Mouse (Mus musculus) gastrocnemius, postnatal 10 days (tissue): ENCODE data around the gene Matn1. TPM values are rescaled to one million over a fixed set of nuclear protein-coding genes. Genes with fewer than 3 reads are reported as not detected.

Experiments
- DNase-seq: peaks from one replicate; pipeline ENCODE4 v3.0.0; 2021; ENCODE audit warnings: mixed read lengths
- total RNA-seq, 2 experiments: library from RNA; stranded (reverse); gene quantifications; 2 replicates each; pipeline ENCODE4 v1.2.3; 2021

Gene Matn1
- total RNA-seq, 2 experiments from 2014 or later = 0.16 TPM; not detected in 1

DNA sequence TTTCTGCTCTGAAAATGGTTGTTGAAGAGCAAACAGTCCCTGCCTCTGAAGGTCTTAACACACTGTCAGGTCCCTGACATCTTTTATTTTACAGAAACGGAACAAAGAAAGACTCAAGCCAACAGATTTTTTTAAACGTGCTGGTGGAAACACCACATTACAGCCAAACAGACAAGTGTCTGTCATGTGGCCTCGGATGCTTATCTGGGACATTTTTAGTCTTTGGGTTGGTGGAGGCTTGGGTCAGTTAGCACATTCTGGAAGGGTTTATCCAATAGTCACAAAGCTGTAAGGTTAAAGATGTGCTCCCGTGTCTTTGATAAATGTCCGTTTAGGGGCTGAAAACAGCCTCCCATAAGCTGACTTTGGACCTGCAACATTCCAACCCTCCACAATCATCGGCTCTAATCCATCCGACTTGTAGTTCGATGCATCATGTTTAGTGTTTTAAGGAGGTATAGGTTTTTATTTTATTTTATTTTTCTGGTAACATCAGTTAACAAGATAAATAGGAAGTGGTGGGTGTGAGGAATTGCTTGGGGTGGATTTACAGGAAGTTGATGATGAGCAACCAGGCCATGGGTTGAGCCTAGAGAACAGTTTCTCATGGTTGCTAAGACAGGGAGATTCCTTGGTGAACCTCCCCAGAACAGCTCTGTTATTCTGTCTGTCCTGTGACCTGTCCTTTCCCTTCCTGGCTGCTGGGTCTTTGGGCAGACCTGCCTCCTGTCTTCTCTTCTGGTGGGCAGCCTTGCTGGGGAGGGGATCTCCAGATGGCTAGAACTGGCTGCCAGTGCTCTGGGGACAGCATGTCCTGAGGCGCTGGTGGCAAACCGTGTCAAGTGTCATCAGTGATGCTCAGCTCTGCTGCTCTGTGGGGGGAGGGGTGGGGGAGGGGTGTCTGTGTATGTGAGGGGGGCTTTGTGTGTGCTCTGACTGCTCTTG, 25.1 kb upstream of the Matn1 start:
- no peak for DNase-seq

DNA sequence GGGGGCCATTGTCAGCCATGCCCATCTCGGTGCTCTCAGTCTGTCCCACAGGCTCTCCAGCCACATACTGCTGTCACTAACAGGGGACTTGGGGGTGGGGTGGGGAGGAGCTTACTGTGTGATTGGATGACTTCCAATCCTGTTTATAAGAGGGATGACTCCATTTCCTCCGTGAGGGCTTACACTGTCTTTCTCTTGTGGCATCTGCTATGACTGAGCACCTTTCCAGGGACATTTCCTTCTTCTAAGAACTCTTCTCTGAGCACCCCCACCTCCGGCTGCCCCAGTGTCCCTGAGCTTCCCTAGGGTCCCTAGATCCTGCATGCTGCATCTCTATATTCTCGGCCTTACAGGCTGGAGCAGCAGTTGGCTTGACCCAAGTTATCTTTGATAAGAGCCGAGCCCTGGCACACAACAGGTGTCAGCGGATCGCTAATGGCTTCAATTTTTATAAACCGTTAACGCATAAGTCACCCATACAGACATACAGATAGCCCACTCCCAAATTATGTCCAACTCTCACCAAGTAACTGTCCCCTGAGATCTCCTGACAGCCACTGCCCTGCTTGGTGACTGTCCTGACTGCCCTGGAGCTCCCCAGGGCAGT, 24.3 kb upstream of the Matn1 start:
- no peak for DNase-seq

- no peak for DNase-seq
These were observed 23.1 kb upstream of the Matn1 start for GRCm38 (mm10) chr4:130920951-130921693.

DNA sequence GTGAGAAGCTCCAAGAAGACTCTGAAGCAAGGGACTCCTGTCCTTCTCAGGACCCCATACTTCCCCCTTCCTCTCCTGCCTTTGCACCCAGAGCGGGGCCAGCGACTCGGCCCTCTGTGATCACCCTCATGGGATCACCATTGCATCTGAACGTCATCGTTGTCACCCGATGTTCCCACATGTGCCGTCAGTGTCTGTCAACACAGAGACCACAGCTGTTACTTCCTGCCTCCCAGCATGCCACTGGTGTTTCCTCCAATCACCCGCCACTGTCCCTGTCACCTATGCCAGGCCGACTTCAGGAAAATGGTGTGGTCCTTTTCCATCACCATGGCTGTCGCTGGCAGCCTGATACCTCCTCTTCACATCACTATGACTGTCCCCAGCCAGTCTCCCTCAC, 22.2 kb upstream of the Matn1 start:
- DNase-seq = no peak

DNA sequence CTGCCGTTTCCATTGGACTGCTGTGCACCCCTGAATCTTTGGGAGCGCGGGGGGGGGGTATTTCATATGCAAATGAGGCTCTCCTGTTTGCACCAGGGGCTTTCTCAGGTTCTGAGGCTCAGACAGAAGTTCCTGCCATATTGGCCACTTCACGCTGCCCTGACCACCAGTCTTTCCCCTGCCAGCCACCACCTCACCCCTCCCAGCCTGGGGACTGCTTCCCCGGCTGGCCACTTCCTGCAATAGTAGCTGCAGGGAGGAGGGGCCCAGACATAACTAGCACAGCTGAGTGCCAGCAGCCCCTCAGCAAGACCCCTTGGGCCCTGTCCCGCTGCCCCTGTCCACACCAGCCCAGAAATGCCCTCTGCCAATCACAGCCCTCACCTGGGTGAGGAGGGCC, 17.9 kb upstream of the Matn1 start:
- DNase-seq = no peak

DNA sequence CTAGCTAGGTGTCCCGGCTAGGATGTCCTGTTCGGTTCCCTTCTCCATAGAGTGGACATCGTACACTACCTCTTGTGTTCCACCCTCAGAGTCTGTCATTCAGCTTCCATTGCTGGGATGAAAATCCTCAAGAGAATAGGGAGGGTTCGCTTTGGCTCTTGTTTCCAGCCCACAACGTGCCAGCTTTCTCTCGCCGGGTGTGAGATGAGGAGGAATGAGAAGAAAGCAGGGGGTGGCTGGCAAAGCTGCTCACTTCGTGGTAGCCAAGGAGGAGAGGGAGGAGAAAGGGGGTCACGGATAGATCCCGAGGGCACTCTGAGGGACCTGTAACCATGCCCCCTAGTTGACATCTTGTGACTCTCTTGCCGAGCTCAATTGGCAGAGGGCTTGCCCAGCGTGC, 16.4 kb upstream of the Matn1 start:
- DNase-seq = no peak

DNA sequence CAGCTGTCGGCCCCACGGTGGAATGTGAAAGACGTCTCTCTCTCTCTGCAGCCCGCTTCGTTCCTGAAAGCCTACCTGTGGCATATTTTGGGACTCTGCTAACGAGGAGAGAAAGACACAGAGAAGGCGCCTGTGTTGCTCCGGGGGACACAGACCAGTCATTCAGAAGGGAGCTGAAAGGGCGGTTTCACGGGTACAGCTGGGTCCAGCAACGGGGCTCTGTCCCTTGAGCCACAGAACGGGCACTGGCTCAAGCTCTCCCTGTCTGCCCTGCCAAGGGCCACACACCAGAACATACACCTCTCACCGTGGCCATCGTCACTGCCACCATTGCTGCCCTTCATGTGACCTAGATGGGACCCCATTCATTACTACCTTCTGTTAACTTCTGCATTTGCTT, 1.5 kb upstream of the Matn1 start:
- no peak for DNase-seq

DNA sequence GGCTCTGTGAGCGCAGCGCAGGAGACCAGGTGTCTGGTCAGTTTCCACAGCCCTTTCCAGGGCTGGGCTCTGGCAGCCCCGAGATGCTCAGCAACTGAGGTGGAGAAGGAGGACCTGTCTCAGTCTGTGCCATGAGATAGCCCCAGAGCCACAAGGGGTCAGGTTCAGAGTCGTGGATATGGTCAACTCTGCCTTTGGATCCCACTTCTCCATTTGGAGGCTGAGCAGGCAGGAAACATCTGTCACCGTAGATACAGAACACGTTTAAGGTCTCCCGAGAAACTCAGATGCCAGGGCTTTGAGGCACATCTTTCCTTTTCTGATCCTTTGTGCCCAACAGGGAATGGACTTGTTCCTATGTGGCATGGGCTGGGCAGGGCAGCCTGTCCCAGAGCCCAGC, 594 bp downstream of the Matn1 start:
- DNase-seq = no peak

GRCm38 (mm10) chr4:130947094-130947647, 3.0 kb downstream of the Matn1 start:
- no peak for DNase-seq

- DNase-seq = no peak
These were observed 5.7 kb downstream of the Matn1 start for GRCm38 (mm10) chr4:130949821-130950384.

- DNase-seq = no peak
These were observed 8.3 kb downstream of the Matn1 start for GRCm38 (mm10) chr4:130952531-130952930.

DNA sequence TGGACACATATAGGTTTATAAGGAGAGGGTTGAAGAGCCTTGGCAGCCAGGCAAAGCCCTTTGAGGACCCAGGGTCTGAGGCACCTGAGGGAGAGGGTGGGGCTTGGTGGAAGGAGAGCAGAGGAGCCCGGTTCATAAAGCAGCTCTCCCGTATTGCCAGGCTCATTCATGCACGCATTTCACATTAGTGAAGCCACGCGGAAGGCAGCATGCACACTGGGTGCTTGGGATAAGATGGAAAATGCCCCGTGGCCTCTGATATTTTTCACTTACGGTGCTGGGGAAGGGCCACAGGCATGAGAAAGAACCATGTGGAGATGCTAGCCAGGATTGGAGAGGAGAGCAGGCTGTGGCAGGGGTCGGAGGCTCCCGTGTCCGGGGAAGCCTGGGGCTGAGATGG, 13.0 kb downstream of the Matn1 start:
- DNase-seq = no peak

- no peak for DNase-seq
These were observed 14.6 kb downstream of the Matn1 start for GRCm38 (mm10) chr4:130958812-130959211.

DNA sequence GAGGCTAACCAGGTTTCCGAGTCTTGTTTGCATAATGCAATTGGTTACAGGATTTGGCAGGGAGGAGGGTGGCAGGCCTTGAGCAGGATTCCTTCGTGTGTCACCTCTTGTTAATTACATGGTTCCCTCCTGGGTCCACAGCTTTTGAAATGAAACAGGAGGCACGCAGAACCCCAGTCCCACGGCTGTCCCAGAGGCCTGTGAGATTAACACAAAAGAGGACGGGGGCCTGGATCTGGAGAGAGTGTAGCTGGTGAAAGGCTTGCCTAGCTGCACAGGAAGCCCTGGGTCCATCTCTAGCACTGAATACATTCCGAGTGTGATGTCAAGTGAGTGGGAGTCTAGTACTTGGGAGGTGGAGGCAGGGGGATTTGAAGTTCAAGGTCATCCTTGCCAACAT, 15.5 kb downstream of the Matn1 start:
- DNase-seq = no peak

DNA sequence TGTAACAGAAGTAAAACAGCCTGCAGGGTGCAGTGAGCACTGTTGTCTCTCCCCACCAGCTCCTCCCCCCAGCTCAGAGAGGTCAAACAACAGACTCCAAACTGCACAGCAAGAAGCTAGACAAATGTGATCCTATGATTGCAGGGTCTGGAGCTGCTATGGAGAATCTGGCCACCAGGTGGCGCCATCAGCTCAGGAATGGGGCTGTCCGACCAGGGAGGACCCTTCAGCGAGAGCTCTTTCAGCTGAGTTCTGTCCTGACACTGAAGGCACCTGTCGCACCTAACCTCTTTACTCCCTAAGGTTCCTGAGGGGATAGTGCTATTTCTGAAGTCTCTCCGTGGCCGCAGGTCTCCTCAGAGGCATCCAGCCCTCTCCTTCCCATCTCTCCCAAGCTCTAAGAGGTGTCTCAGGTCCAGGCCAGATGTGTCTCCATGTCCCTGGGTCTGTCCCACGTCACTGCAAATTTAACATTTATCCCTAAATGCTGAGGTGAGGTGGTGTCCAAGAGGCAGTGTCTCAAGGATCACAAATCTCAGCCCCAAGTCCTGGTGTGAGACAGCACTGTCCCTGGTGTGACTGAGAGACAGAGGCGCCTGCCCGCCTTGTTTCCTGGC, 16.0 kb downstream of the Matn1 start:
- DNase-seq = peak; percentile 91

GRCm38 (mm10) chr4:130971278-130971677, 27.1 kb downstream of the Matn1 start:
- no peak for DNase-seq

DNA sequence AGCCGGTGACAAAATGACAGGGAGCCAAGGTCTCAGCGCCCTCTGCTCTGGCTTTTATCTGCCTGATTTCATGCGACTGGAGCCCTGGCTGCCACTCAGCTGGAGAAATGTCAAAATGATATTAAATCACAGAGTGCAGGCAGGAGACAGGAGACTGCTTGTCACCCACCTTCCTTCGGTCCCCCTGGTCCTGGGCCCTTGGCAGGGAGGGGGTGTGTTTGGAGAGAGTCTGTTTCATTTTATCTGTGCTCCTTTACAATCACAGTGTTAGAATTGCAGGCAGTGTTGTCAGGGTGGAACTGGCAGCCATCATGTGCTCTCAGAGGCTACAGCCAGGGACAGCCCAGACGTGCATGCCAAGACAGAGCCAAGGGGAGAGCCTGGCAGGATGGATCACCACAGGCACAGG, 28.2 kb downstream of the Matn1 start:
- no peak for DNase-seq

- no peak for DNase-seq
These were observed 29.4 kb downstream of the Matn1 start for GRCm38 (mm10) chr4:130973332-130974263.

DNA sequence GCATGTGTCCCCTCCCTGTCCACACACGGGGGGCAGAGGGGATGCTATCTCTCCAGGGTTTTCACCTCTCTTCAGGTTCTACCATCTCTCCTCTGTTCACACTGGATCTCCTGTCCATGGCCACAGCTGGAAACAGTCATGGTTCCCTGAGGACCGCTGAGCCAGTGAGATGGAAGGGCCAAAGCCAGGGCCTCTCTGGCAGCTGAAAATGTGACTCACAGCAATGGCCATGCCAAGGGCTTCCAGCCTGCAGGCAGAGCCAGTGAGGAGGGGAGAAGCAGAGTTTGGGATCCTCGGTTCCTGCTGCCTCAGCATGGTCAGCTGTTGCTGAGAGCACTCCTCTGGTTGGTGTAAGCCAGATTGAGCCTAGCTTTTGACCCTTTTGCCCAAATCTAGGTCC, 34.8 kb downstream of the Matn1 start:
- peak; percentile 38 for DNase-seq

DNA sequence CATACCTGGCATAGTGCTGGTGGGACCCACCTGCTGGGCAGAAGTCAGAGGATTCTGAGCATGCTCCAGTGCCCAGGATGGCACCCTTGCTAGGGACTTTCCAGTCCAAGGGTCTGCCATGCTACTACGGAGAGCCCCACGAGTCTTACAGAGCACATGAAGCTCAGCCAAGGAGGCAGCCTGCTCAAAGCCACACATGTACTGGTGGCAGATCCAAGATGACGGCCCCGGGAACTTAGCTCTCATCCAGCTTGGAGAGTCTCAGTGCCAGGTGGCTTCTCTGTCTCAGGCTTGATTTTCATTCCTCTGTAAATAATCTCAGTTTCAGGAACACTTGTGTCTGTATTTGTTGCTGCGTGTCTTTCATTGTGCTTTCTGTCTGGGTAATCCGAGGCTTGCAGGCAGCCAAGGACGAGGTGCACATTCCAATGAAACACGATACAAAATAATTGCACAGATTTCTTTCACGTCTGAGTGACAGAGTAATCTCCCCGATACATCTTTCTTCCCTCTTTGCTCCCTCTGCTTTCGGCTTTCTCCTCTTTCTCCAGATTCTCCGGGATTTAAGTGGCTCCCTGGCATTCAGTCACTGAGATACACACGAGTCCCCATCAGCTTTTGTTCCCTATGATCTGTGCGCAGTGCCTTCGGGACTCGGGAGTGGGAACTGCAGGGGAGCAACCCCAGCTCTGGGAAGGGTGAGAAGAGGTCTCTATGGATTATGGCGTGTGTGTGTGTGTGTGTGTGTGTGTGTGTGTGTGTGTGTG, 40.4 kb downstream of the Matn1 start:
- DNase-seq = no peak
